Mouse (Mus musculus) heart, adult 2 months (tissue): ENCODE results near the gene Trpc7. TPM values are rescaled to one million over a fixed set of nuclear protein-coding genes. Genes with fewer than 3 reads are reported as not detected.

Source experiments
- DNase-seq, 2 experiments: peaks; one replicate each; pipeline ENCODE4 v3.0.0; 2021
- H3K27ac ChIP-seq: fragments of 200-600 bp; 2 replicates; pipeline ENCODE4 v1.8.1; 2022
- H3K27me3 ChIP-seq: fragments of 200-500 bp; 2 replicates; pipeline ENCODE4 v1.6.1; 2012; ENCODE audit warnings: mild to moderate bottlenecking, low read length, inconsistent platforms, mixed read lengths; ENCODE audit not compliant: control insufficient read depth, insufficient read depth
- H3K36me3 ChIP-seq: fragments of 200-500 bp; 2 replicates; pipeline ENCODE4 v1.6.1; 2012; ENCODE audit warnings: low read length, inconsistent platforms; ENCODE audit not compliant: control insufficient read depth, insufficient read depth
- H3K4me1 ChIP-seq: fragments of 200-500 bp; 2 replicates; pipeline ENCODE4 v1.6.1; 2011; ENCODE audit warnings: low read length; ENCODE audit not compliant: control insufficient read depth, insufficient read depth
- H3K4me3 ChIP-seq: fragments of 200-600 bp; 2 replicates; pipeline ENCODE4 v1.8.1; 2022
- H3K79me2 ChIP-seq: fragments of 200-500 bp; replicated peaks from 2 replicates; pipeline ENCODE4 v1.6.1; 2012; ENCODE audit warnings: mild to moderate bottlenecking, inconsistent platforms, low read length, moderate library complexity, mixed read lengths; ENCODE audit not compliant: control insufficient read depth, insufficient read depth
- H3K9ac ChIP-seq: fragments of 200-500 bp; 2 replicates; pipeline ENCODE4 v1.6.1; 2012; ENCODE audit warnings: low read depth, mild to moderate bottlenecking, control low read depth, inconsistent platforms, low read length, mixed read lengths
- CTCF ChIP-seq: fragments of 200-600 bp; IDR thresholded peaks from 2 replicates; pipeline ENCODE4 v1.8.1; 2022; ENCODE audit warnings: antibody characterized with exemption, mild to moderate bottlenecking, moderate library complexity
- EP300 ChIP-seq: fragments of 200-500 bp; IDR thresholded peaks from 2 replicates; pipeline ENCODE4 v1.6.1; 2011; ENCODE audit warnings: low read depth, low read length, control low read depth; ENCODE audit not compliant: insufficient read depth
- POLR2A ChIP-seq: fragments of 200-500 bp; IDR thresholded peaks from 2 replicates; pipeline ENCODE4 v1.6.1; 2011; ENCODE audit warnings: mild to moderate bottlenecking, low read depth, low read length, control low read depth; ENCODE audit not compliant: insufficient read depth
- WGBS: fragments of 180-500 bp; shearing (Covaris S2); methylation state at CpG from one replicate; pipeline ENCODE4 v1.1.7; 2018; 5-methylcytosine and 5-hydroxymethylcytosine counted together
- intact Hi-C: fragments of 180-260 bp; cut with DNase I; formaldehyde crosslinking; loops from one replicate; pipeline ENCODE4 v1.15.1; 2025
- polyA plus RNA-seq: library from polyadenylated mRNA; depleted of rRNA; stranded (reverse); fragments of >200 nt; gene quantifications from 2 replicates; pipeline ENCODE4 v1.2.3, GENCODE M21; 2012
- total RNA-seq, 2 experiments: library from RNA; stranded (reverse); gene quantifications; 2 replicates each; pipeline ENCODE4 v1.2.3; 2021

The Trpc7 gene
- total and polyA plus RNA-seq, 3 experiments, result not detected

DNA sequence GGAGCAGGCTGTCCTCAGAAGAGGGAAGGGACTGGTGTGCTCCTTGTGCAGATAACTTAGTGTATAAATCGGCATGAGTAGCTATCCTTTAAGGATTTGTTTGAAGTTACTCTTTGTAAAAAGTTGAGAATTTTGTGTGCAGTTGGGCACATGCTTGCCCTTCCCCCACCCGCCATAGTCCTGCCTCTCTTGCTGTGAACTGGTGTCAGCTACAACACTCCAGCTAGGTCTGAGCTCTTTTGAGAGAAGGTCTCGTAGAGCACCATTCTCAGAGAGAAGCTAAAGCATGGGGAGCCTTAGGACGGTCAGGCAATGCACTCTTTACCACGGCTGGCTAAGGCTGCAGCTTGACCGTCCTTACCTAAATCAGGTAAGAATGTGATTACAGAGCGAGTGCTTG, 154.1 kb downstream of the Trpc7 start:
- no peaks in the 10 kb centered on the region; the same call in 1 of the 2 replicates for H3K36me3 ChIP-seq
- TF ChIP-seq CTCF (no peak), EP300 (no peak), POLR2A (no peak)
- H3K27me3 ChIP-seq, result no peaks in the 10 kb centered on the region
- H3K9ac ChIP-seq, result no peak overlapping the region
- H3K79me2 ChIP-seq, result no peaks in the 10 kb centered on the region
- no peak overlapping the region for H3K4me3 ChIP-seq
- no peaks in the 10 kb centered on the region for H3K4me1 ChIP-seq
- intact Hi-C loops, result no loop called here
- no peak overlapping the region for H3K27ac ChIP-seq
- DNase-seq, result no peak
- 95% methylated on average over 7 of the region's 7 CpGs for WGBS

GRCm38 (mm10) chr13:56740496-56740895, 155.3 kb downstream of the Trpc7 start:
- H3K36me3 ChIP-seq, result no peaks in the 10 kb centered on the region; the same call in 1 of the 2 replicates
- H3K27me3 ChIP-seq, result no peaks in the 10 kb centered on the region
- intact Hi-C loops, result no loop called here

GRCm38 (mm10) chr13:56739556-56739955, 156.2 kb downstream of the Trpc7 start:
- TF ChIP-seq EP300, result no peak
- TF ChIP-seq POLR2A, result no peak
- no peak for TF ChIP-seq CTCF
- no peak overlapping the region for H3K4me3 ChIP-seq
- WGBS, result 94% methylated on average over 5 of the region's 5 CpGs
- H3K36me3 ChIP-seq, result no peaks in the 10 kb centered on the region; the same call in 1 of the 2 replicates
- intact Hi-C loops, result loop anchor here (5.0 kb wide), 1 partner anchor 37 kb away; the partner anchor contains the start of gene Smad5
- H3K27ac ChIP-seq, result no peak overlapping the region
- no peaks in the 10 kb centered on the region for H3K79me2 ChIP-seq
- H3K27me3 ChIP-seq, result no peaks in the 10 kb centered on the region
- no peak for DNase-seq
- no peaks in the 10 kb centered on the region for H3K4me1 ChIP-seq
- H3K9ac ChIP-seq, result no peak overlapping the region

More at GRCm38 (mm10) chr13:56740496-56740895, 155.3 kb downstream of the Trpc7 start:
- DNase-seq, result no peak
- no peak overlapping the region for H3K4me3 ChIP-seq
- H3K9ac ChIP-seq, result no peak overlapping the region
- 92% methylated on average over 6 of the region's 6 CpGs for WGBS
- H3K79me2 ChIP-seq, result no peaks in the 10 kb centered on the region
- no peak overlapping the region for H3K27ac ChIP-seq
- TF ChIP-seq CTCF (no peak), EP300 (no peak), POLR2A (no peak)
- H3K4me1 ChIP-seq, result no peaks in the 10 kb centered on the region

DNA sequence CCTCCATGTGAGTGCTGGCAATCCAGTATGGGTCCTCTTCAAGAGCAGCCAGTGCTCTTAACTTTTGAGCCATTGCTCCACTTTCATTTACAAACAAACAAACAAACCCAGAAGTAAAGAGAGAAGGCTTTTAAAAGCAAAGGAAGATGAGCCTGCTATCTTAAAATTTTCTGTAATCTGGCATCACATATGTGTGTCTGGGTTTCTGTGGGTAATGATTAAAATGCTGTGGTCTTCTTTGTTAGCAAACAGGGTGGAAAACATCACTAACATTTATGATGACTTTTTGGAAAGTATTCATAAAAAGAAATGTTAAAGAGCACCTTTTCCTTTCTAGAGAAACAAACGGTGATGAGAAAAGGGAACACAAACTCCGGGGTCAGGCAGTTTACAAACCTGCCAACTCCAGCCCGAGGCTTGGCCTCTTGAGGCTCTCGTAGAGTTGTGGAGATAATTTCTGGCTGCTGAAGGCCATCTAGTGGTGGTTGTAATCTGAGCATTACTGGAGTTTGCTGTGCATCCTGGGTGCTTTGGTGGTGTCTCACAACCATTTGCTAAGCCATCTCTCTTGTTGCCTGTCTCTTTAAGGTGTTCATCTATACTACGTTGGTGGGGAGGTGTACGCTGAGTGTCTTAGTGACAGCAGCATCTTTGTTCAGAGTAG, 160.4 kb downstream of the Trpc7 start:
- Histone ChIP-seq H3K27me3 (no peaks in the 10 kb centered on the region), H3K36me3 (peaks cover 5% of the 10 kb centered on the region), H3K27ac (no peak overlapping the region), H3K4me3 (no peak overlapping the region), H3K9ac (no peak overlapping the region), H3K4me1 (no peaks in the 10 kb centered on the region), H3K79me2 (no peaks in the 10 kb centered on the region)
- peak in 1 of 2 experiments; percentile 35 for DNase-seq
- WGBS, result 32% methylated on average over 6 of the region's 6 CpGs
- TF ChIP-seq EP300 (no peak), CTCF (peak; percentile 79)
- intact Hi-C loops, result loop anchor here (2.0 to 5.0 kb wide), 3 partner anchors 33 to 181 kb away; partner anchors contain the start of gene Smad5

DNA sequence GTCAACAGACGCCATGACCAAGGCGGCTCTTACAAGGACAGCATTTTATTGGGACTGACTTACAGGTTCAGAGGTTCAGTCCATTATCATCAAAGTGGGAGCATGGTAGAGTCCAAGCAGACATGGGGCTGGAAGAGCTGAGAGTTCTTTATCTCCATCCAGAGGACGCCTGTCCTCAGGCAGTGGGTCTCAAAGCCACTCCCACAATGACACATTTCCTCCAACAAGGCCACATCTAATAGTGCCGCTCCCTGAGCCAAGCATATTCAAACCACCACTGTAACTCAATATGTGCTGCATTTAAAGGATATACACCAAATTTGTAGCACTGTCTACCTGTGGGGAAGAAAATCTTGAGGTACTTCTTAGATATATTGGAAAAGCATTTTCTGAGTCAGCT, 161.2 kb downstream of the Trpc7 start:
- intact Hi-C loops, result loop anchor here (2.0 to 5.0 kb wide), 3 partner anchors 32 to 180 kb away; partner anchors contain the start of gene Smad5
- Histone ChIP-seq H3K27ac (no peak overlapping the region), H3K36me3 (peaks cover 5% of the 10 kb centered on the region), H3K27me3 (no peaks in the 10 kb centered on the region), H3K4me1 (no peaks in the 10 kb centered on the region), H3K4me3 (no peak overlapping the region), H3K9ac (no peak overlapping the region), H3K79me2 (no peaks in the 10 kb centered on the region)
- 64% methylated on average over 4 of the region's 4 CpGs for WGBS
- TF ChIP-seq POLR2A, result no peak
- no peak for TF ChIP-seq EP300
- no peak for TF ChIP-seq CTCF
- DNase-seq, result no peak

GRCm38 (mm10) chr13:56729046-56729445, 166.7 kb downstream of the Trpc7 start:
- Histone ChIP-seq H3K9ac (no peak overlapping the region), H3K4me3 (no peak overlapping the region), H3K27ac (no peak overlapping the region), H3K4me1 (no peaks in the 10 kb centered on the region), H3K27me3 (no peaks in the 10 kb centered on the region), H3K79me2 (peaks cover 5% of the 10 kb centered on the region), H3K36me3 (peaks cover 17% of the 10 kb centered on the region)
- TF ChIP-seq POLR2A (no peak), EP300 (no peak), CTCF (no peak)
- intact Hi-C loops, result no loop called here
- 92% methylated on average over 7 of the region's 7 CpGs for WGBS
- DNase-seq, result no peak
